Mouse (Mus musculus) kidney, adult 9 months (tissue): ENCODE results near the gene Blcap.

ENCODE experiments used
- DNase-seq: peaks from one replicate; pipeline ENCODE4 v3.0.0; 2022

Blcap gene

GRCm38 (mm10) chr2:157559440-157559839 is 11.6 kb downstream of the Blcap start:
- no peak for DNase-seq

DNA sequence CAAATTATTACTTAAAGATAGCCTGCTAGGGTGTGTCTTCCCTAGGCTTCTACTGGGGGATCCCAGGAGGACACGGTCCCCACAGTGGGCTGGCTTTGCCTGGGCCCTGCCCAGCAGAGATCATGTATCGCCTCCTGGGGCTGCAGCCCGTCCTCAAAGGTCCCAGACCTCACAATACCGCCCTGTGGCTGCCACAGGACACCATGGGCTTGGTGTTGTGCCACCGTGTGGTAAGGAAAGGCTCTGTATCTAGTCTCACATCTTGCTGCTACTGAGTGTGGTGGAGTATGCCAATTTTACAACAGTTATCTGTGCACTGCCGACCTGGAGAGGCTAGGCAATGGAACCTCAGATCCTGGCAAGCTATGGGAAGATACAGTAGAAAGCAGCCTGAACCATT is 12.6 kb downstream of the Blcap start:
- DNase-seq, result no peak

- DNase-seq, result no peak
These were observed 13.0 kb downstream of the Blcap start for GRCm38 (mm10) chr2:157558051-157558450.

DNA sequence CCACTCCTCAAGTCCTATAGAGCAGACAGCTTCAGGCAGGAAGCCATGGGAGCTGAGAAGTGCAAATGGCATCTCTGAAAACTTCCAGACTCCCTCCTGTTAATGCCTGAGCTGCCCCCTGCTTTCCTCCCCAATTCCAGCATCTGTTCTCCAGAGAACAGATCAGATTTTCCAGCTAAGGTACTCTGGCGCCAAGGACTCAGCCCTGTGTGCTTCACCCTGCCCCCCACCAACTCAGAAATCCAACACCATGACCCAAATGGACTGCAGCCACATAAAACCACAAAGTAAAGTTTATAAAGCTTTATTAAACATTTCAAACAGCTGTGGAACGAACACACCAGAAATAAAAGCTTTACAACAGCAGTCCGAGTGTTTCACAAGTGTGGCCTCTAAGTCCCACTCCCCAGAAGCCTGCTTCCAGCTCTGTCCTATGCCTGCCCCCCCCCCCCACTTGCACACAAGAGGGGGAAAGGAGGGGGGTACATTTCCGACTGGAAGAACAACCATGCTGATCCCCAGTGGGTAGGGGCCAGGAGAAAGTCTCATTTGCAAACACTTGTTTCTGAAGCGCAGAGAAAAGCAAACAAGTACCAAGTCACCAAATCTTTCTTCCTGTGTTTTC is 14.9 kb downstream of the Blcap start:
- DNase-seq, result no peak

DNA sequence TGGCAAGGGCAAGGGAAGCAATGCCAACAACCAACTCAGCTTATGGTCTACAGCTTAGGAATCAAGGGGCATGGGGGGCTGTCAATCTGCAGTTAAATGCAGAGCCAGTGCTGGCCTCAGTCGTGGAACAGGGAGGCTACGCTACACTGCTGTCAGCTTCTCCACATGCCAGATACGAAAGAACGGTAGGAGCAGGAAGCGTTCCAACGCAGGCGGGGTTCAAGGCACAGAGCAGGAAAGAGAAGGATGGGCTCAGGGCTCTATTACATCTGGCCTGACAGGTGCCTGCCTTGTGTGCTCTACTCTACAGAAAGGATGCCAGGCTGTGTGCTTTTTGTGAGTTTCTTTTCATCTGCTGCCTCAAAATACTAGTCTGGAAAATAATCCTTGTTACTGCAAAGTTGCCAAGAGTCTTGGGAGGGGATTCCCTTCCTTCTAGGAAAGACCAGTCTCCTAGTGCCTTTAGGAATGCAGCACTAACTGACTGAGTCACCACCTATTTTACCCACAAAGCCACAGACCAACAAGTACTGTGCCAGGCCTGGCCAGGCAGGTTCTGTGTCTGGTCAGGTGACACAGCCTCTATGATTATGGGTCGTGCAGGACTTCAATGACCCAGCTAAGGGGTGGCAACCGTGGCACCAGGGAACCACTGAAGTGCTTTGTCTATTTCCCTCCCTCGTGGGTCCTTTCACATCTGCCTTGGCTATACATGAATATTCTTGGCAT is 18.8 kb downstream of the Blcap start:
- DNase-seq, result no peak

DNA sequence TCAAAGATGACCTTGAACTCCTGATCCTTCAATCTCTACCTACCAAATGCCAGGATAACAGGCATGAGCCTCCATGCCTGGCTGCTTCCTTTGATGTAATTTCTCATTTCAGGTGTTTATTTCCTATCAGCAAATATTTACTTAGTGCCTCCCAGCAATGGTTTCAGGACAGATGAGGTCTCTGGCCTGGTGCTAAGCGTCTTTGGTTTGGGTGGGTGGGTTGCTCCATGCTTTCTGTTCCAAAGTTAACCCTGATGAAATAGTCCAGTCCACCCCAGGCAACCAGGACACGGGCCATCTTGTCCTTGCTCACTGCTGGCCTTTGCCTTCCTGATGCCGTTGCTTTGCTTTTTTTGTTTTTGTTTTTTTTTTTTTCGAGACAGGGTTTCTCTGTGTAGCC is 20.8 kb downstream of the Blcap start:
- DNase-seq, result no peak

DNA sequence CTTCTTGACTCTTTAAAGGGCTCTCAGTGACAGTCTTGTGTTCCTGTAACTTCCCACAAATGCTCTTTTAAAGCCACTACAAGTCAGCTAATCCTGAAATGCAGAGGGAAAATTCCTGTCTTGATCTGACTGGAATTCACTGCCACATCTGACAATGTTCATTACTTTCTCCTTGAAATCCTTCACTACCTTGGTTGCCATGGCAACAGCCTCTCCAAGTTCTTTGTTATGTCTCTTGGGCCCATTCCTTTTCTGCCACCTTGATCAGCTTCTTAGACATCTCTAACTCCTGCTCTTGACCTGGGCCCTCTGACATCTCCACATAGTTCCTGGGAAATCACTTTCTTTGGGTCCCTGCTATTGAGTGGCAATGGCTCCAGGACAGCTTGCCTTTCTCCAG is 24.4 kb downstream of the Blcap start:
- DNase-seq, result no peak

DNA sequence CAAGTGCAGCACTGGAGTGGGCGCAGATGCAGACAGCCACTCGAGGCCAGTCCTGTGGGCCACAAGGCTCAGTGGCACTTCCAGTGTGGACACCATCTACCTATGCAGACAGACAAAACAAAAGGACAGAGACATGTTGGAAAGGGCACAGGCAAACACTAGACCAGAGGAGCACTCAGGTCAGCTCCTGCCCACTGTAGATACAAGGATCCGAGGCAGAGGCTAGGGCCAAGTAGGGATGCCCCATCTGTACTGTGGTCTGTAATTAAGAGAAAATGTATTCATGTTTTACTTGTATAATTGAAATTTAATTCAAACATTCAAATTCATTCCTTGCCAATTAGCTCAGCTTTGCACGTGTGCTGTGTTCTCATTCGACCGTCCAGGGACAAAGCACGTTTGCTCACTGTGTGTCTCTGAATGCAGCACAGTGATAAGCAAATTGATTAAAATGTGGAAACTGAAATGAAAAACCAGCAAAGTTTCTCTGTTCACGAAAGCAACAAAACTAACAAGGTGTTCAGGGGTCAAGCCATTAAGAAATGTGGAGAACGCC is 26.7 kb downstream of the Blcap start:
- no peak for DNase-seq

- DNase-seq, result no peak
These were observed 28.7 kb downstream of the Blcap start for GRCm38 (mm10) chr2:157542415-157542814.

DNA sequence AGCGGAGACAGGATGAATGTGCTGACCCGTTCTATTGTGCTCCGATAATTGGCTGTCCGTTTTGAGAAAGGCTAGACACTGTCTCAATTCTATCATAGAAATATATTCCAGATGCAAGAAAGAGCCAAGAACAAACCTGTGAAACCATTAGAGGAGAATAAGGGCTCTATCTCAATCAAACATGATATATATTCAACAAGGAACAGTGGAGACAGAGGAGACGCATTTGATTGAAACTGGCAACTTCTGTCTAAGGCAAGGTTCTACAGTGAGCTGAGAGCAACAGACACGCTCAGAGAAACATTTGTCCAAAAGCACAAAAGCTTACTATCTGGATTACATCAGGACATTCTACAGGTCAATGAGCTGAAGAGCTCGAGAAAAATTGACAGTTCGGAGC is 29.4 kb downstream of the Blcap start:
- no peak for DNase-seq

DNA sequence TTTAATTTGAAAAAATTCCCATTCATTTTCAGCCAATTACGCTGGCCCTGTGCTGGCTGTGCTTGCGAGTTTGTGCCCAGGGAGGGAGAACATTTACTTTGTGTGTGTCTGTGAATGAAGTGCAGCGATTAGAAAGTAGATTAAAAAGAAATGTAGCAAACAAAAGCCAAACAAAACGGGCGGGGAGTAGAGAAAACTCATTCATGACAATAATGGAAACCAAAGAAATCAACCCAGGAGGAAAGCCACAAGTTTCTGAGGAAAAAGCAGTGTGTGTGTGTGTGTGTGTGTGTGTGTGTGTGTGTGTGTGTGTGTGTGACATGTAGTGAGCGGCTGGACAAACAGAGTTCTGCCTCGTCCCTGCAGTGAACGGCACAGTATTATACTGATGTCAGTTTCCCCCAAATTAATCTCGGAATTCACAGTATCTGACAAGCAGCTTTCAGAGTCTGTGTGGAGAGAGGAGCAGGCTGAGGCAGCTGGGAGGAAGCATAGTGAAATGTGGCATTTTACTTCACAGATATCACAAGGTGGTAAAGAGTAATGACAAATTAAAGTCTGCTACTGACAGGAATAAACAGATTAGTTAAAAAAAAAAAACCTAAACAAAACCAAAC is 30.0 kb downstream of the Blcap start:
- no peak for DNase-seq

- no peak for DNase-seq
These were observed 30.8 kb downstream of the Blcap start for GRCm38 (mm10) chr2:157540073-157540952.

- DNase-seq, result no peak
These were observed 34.0 kb downstream of the Blcap start for GRCm38 (mm10) chr2:157537118-157537517.

GRCm38 (mm10) chr2:157536476-157537081 is 34.5 kb downstream of the Blcap start:
- DNase-seq, result no peak

DNA sequence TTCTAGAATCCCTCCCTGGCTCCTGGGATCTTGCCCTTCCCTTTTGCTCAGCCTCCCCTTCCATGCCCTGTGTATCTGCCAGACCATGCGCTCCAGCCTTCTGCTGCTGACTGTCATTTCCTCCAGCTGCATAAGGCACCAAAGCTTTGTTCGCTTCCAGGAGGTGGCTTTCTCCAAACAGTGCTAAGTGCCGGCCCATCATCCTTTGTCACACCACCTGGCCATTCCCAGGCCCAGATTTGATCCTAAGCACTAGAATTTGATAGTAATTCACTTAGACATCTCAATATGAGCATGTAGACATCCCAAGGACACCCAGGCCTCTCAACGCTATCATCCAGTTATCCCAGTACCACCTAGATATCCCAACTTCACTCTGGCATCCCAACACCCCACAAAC is 36.9 kb downstream of the Blcap start:
- no peak for DNase-seq

GRCm38 (mm10) chr2:157531681-157532426 is 39.2 kb downstream of the Blcap start:
- no peak for DNase-seq

- no peak for DNase-seq
These were observed 40.8 kb downstream of the Blcap start for GRCm38 (mm10) chr2:157530056-157530955.

- DNase-seq, result no peak
These were observed 48.5 kb downstream of the Blcap start for GRCm38 (mm10) chr2:157522556-157522955.

- no peak for DNase-seq
These were observed 50.6 kb downstream of the Blcap start for GRCm38 (mm10) chr2:157520496-157520895.

GRCm38 (mm10) chr2:157519452-157519851 is 51.6 kb downstream of the Blcap start:
- DNase-seq, result no peak

DNA sequence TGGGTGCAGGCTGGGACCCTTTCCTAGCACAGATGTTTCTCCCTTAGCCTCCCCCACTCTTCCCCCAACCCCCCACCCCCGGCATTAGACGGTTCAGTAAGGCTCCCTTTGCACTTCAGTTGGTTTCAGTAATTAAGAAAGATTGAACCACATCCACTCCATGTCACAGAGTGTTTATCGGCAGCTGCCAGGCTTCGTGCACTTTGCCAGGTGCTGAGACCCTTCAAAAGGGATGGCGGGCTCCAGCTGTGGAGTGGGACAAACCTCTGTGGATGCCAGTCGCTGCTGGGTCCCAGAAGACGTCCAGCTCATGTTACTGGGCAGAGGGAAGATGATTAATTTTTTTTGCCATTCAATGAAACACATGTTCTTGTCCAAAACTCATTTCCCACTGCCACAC is 52.6 kb downstream of the Blcap start:
- no peak for DNase-seq
